Mouse (Mus musculus) midbrain, embryonic 14.5 days (tissue): ENCODE measurements around the gene Sorbs1. TPM values are rescaled to one million over a fixed set of nuclear protein-coding genes. Genes with fewer than 3 reads are reported as not detected.

ENCODE experiments used
- ATAC-seq: fragments of 200-750 bp; cut with Nextera tagmentation; 2 replicates; pipeline ENCODE4 v1.8.0; 2017; ENCODE audit warnings: moderate number of reproducible peaks, moderate library complexity; ENCODE audit not compliant: low FRiP score, low TSS enrichment
- DNase-seq: peaks from one replicate; pipeline ENCODE4 v3.0.0-alpha.2; 2015
- H3K27ac ChIP-seq: fragments of 300-500 bp; sonication (generic); replicated peaks from 2 replicates; pipeline ENCODE4 v1.5.1; 2014; ENCODE audit warnings: mild to moderate bottlenecking, low read depth, low read length, moderate library complexity
- H3K27me3 ChIP-seq: fragments of 300-500 bp; sonication (generic); 2 replicates; pipeline ENCODE4 v1.6.1; 2014; ENCODE audit warnings: low read length, control low read depth, mixed read lengths; ENCODE audit not compliant: control insufficient read depth, insufficient read depth
- H3K36me3 ChIP-seq: fragments of 300-500 bp; sonication (generic); 2 replicates; pipeline ENCODE4 v1.6.1; 2014; ENCODE audit warnings: low read length, control low read depth; ENCODE audit not compliant: control insufficient read depth, insufficient read depth
- H3K4me1 ChIP-seq: fragments of 300-500 bp; sonication (generic); 2 replicates; pipeline ENCODE4 v1.6.1; 2014; ENCODE audit warnings: mild to moderate bottlenecking, antibody characterized with exemption, low read length, control low read depth; ENCODE audit not compliant: control insufficient read depth, insufficient read depth
- H3K4me2 ChIP-seq: fragments of 300-500 bp; sonication (generic); 2 replicates; pipeline ENCODE4 v1.6.1; 2014; ENCODE audit warnings: mild to moderate bottlenecking, low read length, moderate library complexity
- H3K4me3 ChIP-seq: fragments of 300-500 bp; sonication (generic); replicated peaks from 2 replicates; pipeline ENCODE4 v1.5.1; 2014; ENCODE audit warnings: low read depth, low read length
- H3K9ac ChIP-seq: fragments of 300-500 bp; sonication (generic); replicated peaks from 2 replicates; pipeline ENCODE4 v1.6.1; 2014; ENCODE audit warnings: mild to moderate bottlenecking, low read length, moderate library complexity
- H3K9me3 ChIP-seq: fragments of 300-500 bp; sonication (generic); 2 replicates; pipeline ENCODE4 v1.6.1; 2016; ENCODE audit warnings: low read length, control low read depth, mixed read lengths; ENCODE audit not compliant: control insufficient read depth
- WGBS: fragments of 180-500 bp; shearing (Covaris S2); extraction: QIAGEN DNeasy Blood & Tissue Kit; methylation state at CpG from one replicate; pipeline ENCODE4 v1.1.7; 2014; 5-methylcytosine and 5-hydroxymethylcytosine counted together
- polyA plus RNA-seq: library from polyadenylated mRNA; unstranded; fragments of >200 nt; fragmentation: Nextera tagmentation; extraction: Ambion mirVana; gene quantifications from 2 replicates; pipeline ENCODE4 v1.2.1, GENCODE M21; 2014

The Sorbs1 gene
- polyA plus RNA-seq, 1 experiment from 2014 or later = 87.9 TPM

DNA sequence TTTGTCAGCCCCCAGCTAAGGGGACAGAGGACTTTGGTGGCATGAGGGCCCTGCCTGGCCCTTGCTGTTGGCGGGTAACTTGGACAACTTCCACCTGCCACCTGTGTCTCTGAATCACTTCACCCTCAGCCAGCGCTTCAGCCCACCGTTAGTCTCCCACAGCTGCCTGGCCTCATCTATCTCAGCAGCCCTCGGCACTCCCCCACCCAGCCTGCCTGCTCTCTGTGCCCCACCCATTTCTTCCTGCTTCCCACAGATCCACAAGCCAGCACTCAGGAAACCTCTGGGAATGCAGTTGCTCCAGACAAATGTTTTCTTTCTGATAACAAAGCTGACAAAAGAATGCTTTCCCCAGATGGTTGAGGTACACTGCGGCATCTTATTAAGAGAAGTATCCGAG lies 181.7 kb downstream of the Sorbs1 start:
- Histone ChIP-seq H3K4me2 (no peak overlapping the region), H3K4me1 (no peaks in the 10 kb centered on the region), H3K9ac (no peak overlapping the region), H3K9me3 (no peaks in the 10 kb centered on the region), H3K27ac (no peak overlapping the region), H3K27me3 (no peaks in the 10 kb centered on the region), H3K4me3 (no peak overlapping the region), H3K36me3 (peaks cover 9% of the 10 kb centered on the region)
- DNase-seq (no peak), ATAC-seq (no peak)
- 69% methylated on average over 6 of the region's 6 CpGs for WGBS

- H3K4me1 ChIP-seq = no peaks in the 10 kb centered on the region
- no peak overlapping the region for H3K27ac ChIP-seq
- ATAC-seq = no peak
- WGBS = 93% methylated on average over 21 of the region's 21 CpGs
- DNase-seq = no peak
- no peak overlapping the region for H3K4me3 ChIP-seq
- H3K27me3 ChIP-seq = no peaks in the 10 kb centered on the region
- H3K9me3 ChIP-seq = no peaks in the 10 kb centered on the region
- no peak overlapping the region for H3K9ac ChIP-seq
- peaks cover 50% of the 10 kb centered on the region for H3K36me3 ChIP-seq
- H3K4me2 ChIP-seq = no peak overlapping the region
Measured at GRCm38 (mm10) chr19:40326126-40326525, 187.5 kb downstream of the Sorbs1 start.

- 88% methylated on average over 8 of the region's 8 CpGs for WGBS
- H3K4me3 ChIP-seq = no peak overlapping the region
- H3K27me3 ChIP-seq = no peaks in the 10 kb centered on the region
- H3K9me3 ChIP-seq = no peaks in the 10 kb centered on the region
- no peaks in the 10 kb centered on the region for H3K4me1 ChIP-seq
- DNase-seq = no peak
- no peak overlapping the region for H3K4me2 ChIP-seq
- no peak for ATAC-seq
- no peak overlapping the region for H3K27ac ChIP-seq
- peaks cover 54% of the 10 kb centered on the region for H3K36me3 ChIP-seq
- no peak overlapping the region for H3K9ac ChIP-seq
Measured at GRCm38 (mm10) chr19:40325381-40325780, 188.2 kb downstream of the Sorbs1 start.

GRCm38 (mm10) chr19:40322226-40322625 lies 191.4 kb downstream of the Sorbs1 start:
- H3K9me3 ChIP-seq = no peaks in the 10 kb centered on the region
- ATAC-seq (no peak), DNase-seq (no peak)
- H3K27ac ChIP-seq = no peak overlapping the region
- WGBS = 86% methylated on average over 3 of the region's 3 CpGs
- H3K27me3 ChIP-seq = no peaks in the 10 kb centered on the region
- no peak overlapping the region for H3K4me3 ChIP-seq
- no peak overlapping the region for H3K9ac ChIP-seq
- H3K4me2 ChIP-seq = no peak overlapping the region
- H3K4me1 ChIP-seq = no peaks in the 10 kb centered on the region
- peaks cover 52% of the 10 kb centered on the region for H3K36me3 ChIP-seq

DNA sequence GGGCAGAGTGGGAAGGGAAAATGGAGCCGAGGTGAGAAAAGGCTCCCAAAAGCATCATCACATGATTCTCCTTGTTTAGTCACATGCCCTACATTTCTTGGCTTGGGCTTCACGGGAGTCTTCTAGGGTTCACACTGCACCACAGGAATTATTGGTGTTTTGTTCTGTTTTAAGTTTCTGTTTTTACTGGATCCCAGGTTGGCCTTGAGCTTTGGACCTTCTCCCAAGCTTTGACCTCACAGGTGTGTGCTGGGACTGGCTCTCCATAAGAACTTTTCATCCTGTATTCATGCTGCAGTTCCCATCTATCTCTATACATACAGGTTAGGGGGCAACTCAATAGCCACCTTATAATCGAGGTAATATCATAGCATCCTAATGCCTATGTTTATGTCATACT lies 194.4 kb downstream of the Sorbs1 start:
- Histone ChIP-seq H3K27me3 (no peaks in the 10 kb centered on the region), H3K4me2 (no peak overlapping the region), H3K4me1 (no peaks in the 10 kb centered on the region), H3K27ac (no peak overlapping the region), H3K4me3 (no peak overlapping the region), H3K36me3 (peaks cover 34% of the 10 kb centered on the region), H3K9ac (no peak overlapping the region), H3K9me3 (no peaks in the 10 kb centered on the region)
- DNase-seq (no peak), ATAC-seq (no peak)
- 91% methylated on average over 3 of the region's 3 CpGs for WGBS

- Histone ChIP-seq H3K4me2 (no peak overlapping the region), H3K27ac (no peak overlapping the region), H3K9me3 (no peaks in the 10 kb centered on the region), H3K4me1 (no peaks in the 10 kb centered on the region), H3K36me3 (peaks cover 34% of the 10 kb centered on the region), H3K9ac (no peak overlapping the region), H3K27me3 (no peaks in the 10 kb centered on the region), H3K4me3 (no peak overlapping the region)
- ATAC-seq (no peak), DNase-seq (no peak)
- WGBS = 26% methylated on average over 6 of the region's 6 CpGs
Measured at GRCm38 (mm10) chr19:40318511-40318910, 195.1 kb downstream of the Sorbs1 start.

GRCm38 (mm10) chr19:40317001-40317400 lies 196.6 kb downstream of the Sorbs1 start:
- DNase-seq = no peak
- Histone ChIP-seq H3K4me3 (no peak overlapping the region), H3K27me3 (no peaks in the 10 kb centered on the region), H3K9ac (no peak overlapping the region), H3K36me3 (peaks cover 32% of the 10 kb centered on the region), H3K9me3 (no peaks in the 10 kb centered on the region), H3K4me1 (no peaks in the 10 kb centered on the region), H3K27ac (no peak overlapping the region), H3K4me2 (no peak overlapping the region)
- WGBS = 59% methylated on average over 4 of the region's 4 CpGs
- ATAC-seq = no peak

DNA sequence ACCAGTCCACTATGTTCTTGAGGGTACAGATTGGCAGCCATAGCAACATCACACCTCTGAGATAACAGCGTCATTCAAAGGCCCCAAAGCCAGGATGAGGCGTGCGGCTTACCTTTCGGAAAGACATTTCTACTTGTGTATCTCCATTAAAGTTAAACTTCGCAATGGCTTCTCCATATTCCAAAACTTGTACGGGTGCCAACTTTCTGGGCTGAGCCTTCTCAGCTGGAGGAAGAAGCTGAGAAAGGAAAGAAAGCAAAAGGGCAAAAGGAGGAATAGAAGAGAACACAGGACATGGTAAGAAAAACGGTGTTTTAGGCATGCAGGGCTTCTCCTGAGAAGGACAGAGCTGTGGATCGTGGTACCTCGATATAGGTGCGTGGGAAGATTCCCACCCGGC lies 199.3 kb downstream of the Sorbs1 start:
- no peak overlapping the region for H3K27ac ChIP-seq
- no peaks in the 10 kb centered on the region for H3K4me1 ChIP-seq
- H3K9ac ChIP-seq = no peak overlapping the region
- no peaks in the 10 kb centered on the region for H3K27me3 ChIP-seq
- ATAC-seq = no peak
- H3K9me3 ChIP-seq = no peaks in the 10 kb centered on the region
- WGBS = 97% methylated on average over 11 of the region's 11 CpGs
- H3K36me3 ChIP-seq = peaks cover 40% of the 10 kb centered on the region
- H3K4me2 ChIP-seq = no peak overlapping the region
- no peak for DNase-seq
- H3K4me3 ChIP-seq = no peak overlapping the region

DNA sequence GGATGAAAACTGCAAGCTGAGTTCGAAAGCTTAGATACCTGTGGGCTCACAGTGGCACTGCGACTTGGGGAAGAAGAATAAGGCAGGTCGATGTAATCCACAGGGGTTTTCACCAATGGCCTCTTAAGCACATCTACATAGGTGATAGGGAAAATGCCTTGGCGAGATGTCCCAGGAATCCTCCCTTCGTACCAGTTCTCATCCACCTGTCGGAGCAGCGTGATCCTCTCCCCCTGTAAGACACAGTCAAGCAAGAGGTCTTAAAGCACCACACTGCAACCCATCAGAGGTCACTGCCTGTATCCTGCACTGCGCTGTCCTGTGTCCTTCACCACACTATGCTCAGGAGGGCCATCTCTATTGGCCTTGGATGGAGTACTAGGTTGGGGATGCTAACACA lies 201.9 kb downstream of the Sorbs1 start:
- peaks cover 51% of the 10 kb centered on the region for H3K36me3 ChIP-seq
- no peak for ATAC-seq
- H3K4me3 ChIP-seq = no peak overlapping the region

More for the DNA sequence above, 201.9 kb downstream of the Sorbs1 start:
- 97% methylated on average over 8 of the region's 8 CpGs for WGBS
- Histone ChIP-seq H3K9ac (no peak overlapping the region), H3K4me2 (no peak overlapping the region), H3K27me3 (no peaks in the 10 kb centered on the region), H3K27ac (no peak overlapping the region), H3K9me3 (no peaks in the 10 kb centered on the region), H3K4me1 (no peaks in the 10 kb centered on the region)
- no peak for DNase-seq
